Mouse (Mus musculus) lung, postnatal 0 days (tissue): ENCODE data around the gene Tbx3. TPM values are rescaled to one million over a fixed set of nuclear protein-coding genes. Genes with fewer than 3 reads are reported as not detected.

Source experiments
- ATAC-seq: fragments of 200-750 bp; cut with Nextera tagmentation; 2 replicates; pipeline ENCODE4 v1.8.0; 2017; ENCODE audit warnings: moderate library complexity
- DNase-seq: peaks from one replicate; pipeline ENCODE4 v3.0.0-alpha.2; 2016; ENCODE audit warnings: low spot score
- H3K27ac ChIP-seq: fragments of 300-500 bp; sonication (generic); 2 replicates; pipeline ENCODE4 v1.5.1; 2014; ENCODE audit warnings: antibody characterized with exemption, mild to moderate bottlenecking, low read length, mixed read lengths
- H3K27me3 ChIP-seq: fragments of 300-500 bp; sonication (generic); replicated peaks from 2 replicates; pipeline ENCODE4 v1.6.1; 2014; ENCODE audit warnings: low read length, mixed read lengths; ENCODE audit not compliant: insufficient read depth
- H3K36me3 ChIP-seq: fragments of 300-500 bp; sonication (generic); 2 replicates; pipeline ENCODE4 v1.6.1; 2014; ENCODE audit warnings: low read length, mixed read lengths; ENCODE audit not compliant: insufficient read depth
- H3K4me1 ChIP-seq: fragments of 300-500 bp; sonication (generic); 2 replicates; pipeline ENCODE4 v1.6.1; 2014; ENCODE audit warnings: antibody characterized with exemption, low read depth, low read length, mixed read lengths; ENCODE audit not compliant: insufficient read depth
- H3K4me2 ChIP-seq: fragments of 300-500 bp; sonication (generic); replicated peaks from 2 replicates; pipeline ENCODE4 v1.6.1; 2014; ENCODE audit warnings: low read depth, mild to moderate bottlenecking, low read length, moderate library complexity, mixed read lengths
- H3K4me3 ChIP-seq: fragments of 300-500 bp; sonication (generic); 2 replicates; pipeline ENCODE4 v1.5.1; 2014; ENCODE audit warnings: low read depth, low read length
- H3K9ac ChIP-seq: fragments of 300-500 bp; sonication (generic); replicated peaks from 2 replicates; pipeline ENCODE4 v1.6.1; 2014; ENCODE audit warnings: low read depth, mild to moderate bottlenecking
- H3K9me3 ChIP-seq: fragments of 300-500 bp; sonication (generic); 2 replicates; pipeline ENCODE4 v1.6.1; 2016; ENCODE audit warnings: low read length, mixed read lengths
- CTCF ChIP-seq: IDR thresholded peaks from 2 replicates; pipeline ENCODE4 v1.5.1; 2016; ENCODE audit warnings: antibody characterized with exemption, mild to moderate bottlenecking
- EP300 ChIP-seq: IDR thresholded peaks from 2 replicates; pipeline ENCODE4 v1.6.1; 2016; ENCODE audit warnings: antibody characterized with exemption, mild to moderate bottlenecking, control low read depth
- WGBS: fragments of 180-500 bp; shearing (Covaris S2); extraction: QIAGEN DNeasy Blood & Tissue Kit; methylation state at CpG from one replicate; pipeline ENCODE4 v1.1.7; 2014; 5-methylcytosine and 5-hydroxymethylcytosine counted together
- polyA plus RNA-seq: library from polyadenylated mRNA; unstranded; fragments of >200 nt; fragmentation: Nextera tagmentation; extraction: Ambion mirVana; gene quantifications from 2 replicates; pipeline ENCODE4 v1.2.1, GENCODE M21; 2015

The Tbx3 gene
- polyA plus RNA-seq, 1 experiment from 2014 or later = 44.7 TPM

DNA sequence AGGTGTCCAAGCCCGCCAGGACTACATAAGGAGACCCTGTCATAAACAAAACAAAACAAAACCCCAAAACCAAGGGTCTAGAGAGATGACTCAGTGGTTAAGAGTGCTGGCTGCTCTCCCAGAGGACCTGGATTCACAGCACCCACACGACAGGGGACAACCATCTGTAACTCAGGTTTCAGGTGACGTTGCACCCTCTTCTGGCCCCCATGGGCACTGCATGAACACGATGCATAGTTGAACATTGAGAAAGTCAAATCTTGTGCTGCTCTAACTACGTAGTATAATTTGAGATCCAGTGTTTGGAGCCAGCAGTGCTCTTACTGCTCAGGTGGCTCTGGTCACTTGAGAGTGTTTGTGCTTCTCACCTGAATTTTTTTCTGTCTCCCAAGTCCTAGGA is 41.2 kb downstream of the Tbx3 start:
- Histone ChIP-seq H3K27me3 (0 out of 2 replicates have a peak, but pooled peaks cover 5% of the 10 kb centered on the region), H3K27ac (no peak overlapping the region), H3K4me3 (no peak overlapping the region), H3K4me1 (no peaks in the 10 kb centered on the region), H3K9ac (no peak overlapping the region), H3K9me3 (no peaks in the 10 kb centered on the region), H3K4me2 (no peak overlapping the region), H3K36me3 (no peaks in the 10 kb centered on the region)
- TF ChIP-seq CTCF (0 out of 2 replicates have a peak, but pooled peaks have one; percentile 9), EP300 (no peak)
- no peak for ATAC-seq
- 87% methylated on average over 5 of the region's 5 CpGs for WGBS
- no peak for DNase-seq

DNA sequence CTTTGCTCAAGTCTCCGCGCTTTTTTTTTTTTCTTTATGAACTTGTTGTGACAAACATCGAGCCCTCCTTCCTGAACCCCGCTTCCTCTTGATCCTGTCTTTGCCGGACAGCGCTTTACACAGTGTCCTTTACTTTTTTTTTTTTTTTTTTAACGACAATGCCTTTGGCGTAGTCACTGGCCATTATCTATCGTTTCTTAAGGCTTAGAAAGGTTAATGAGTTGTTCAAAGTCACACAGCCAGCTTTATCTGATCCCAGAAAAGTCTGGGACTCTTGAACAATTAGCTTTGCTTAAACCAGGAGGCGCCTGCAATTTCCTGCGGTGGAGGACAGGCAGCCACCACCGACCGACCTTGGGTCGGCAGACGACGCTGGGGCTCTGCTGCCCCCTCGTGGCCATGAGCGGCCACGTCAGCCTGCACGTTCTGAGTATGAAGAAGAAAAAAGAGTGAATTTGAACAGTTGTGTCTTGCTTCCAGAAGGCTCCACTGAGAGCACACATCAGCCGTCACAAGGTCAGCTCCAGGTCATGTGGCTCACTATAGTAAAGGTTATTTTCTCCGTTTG is 42.3 kb downstream of the Tbx3 start:
- Histone ChIP-seq H3K4me1 (no peaks in the 10 kb centered on the region), H3K36me3 (no peaks in the 10 kb centered on the region), H3K4me2 (peak overlapping the region; percentile 9; the same call in 1 of the 2 replicates), H3K4me3 (no peak overlapping the region), H3K9me3 (no peaks in the 10 kb centered on the region), H3K27ac (no peak overlapping the region), H3K9ac (no peak overlapping the region), H3K27me3 (no peaks in the 10 kb centered on the region)
- TF ChIP-seq EP300 = peak; percentile 81
- peak; percentile 94 for TF ChIP-seq CTCF
- ATAC-seq = peak; percentile 87
- peak; percentile 85 for DNase-seq
- 2% methylated on average over 22 of the region's 22 CpGs for WGBS

DNA sequence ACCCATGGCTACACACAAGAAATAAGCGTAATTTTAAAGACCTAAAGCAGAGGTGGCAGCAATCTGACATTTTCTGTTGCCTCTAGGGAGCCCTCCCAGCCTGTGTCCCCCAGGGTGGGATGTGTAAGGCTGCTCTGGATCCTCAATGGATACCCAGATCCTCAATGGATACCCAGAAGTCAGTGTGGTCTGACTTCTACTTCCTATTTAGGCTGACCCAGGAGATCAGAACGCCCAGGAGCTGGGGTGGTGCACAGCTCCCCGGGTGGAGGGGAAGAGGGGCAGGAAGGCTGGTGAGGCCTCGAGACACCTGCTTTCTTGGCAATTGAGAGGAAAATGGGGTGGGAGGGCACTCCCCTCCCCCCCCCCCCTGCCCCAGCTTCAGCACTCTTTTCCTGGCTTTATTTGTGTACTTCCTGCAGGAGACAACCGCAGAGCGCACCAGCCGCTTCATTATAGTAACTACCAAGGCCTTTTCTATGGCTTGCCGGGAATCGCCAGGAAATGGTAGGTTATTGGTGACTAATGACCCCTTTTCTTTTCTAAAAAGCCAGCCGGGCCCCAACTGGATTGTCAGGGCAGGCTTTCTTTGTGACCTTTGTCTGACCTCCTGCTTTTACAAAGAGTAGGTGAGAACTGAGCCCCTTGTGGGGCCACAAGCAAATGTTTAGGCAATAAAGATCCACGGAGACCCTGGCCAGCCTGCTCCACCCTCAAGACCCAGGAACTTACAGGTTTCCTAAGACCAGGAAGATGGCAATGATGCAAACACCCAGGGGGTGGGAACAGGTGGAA is 50.2 kb downstream of the Tbx3 start:
- no peaks in the 10 kb centered on the region for H3K36me3 ChIP-seq
- 36% methylated on average over 9 of the region's 11 CpGs for WGBS
- ATAC-seq (no peak), DNase-seq (no peak)
- H3K27me3 ChIP-seq = no peaks in the 10 kb centered on the region
- no peak overlapping the region for H3K9ac ChIP-seq
- H3K4me1 ChIP-seq = no peaks in the 10 kb centered on the region
- H3K4me2 ChIP-seq = no peak overlapping the region
- TF ChIP-seq CTCF (no peak), EP300 (no peak)
- H3K4me3 ChIP-seq = no peak overlapping the region
- no peaks in the 10 kb centered on the region for H3K9me3 ChIP-seq
- no peak overlapping the region for H3K27ac ChIP-seq

GRCm38 (mm10) chr5:119732978-119733377 is 62.5 kb downstream of the Tbx3 start:
- Histone ChIP-seq H3K9me3 (no peaks in the 10 kb centered on the region), H3K4me1 (no peaks in the 10 kb centered on the region), H3K4me2 (no peak overlapping the region), H3K36me3 (no peaks in the 10 kb centered on the region), H3K27ac (no peak overlapping the region), H3K9ac (no peak overlapping the region), H3K4me3 (no peak overlapping the region), H3K27me3 (no peaks in the 10 kb centered on the region)
- ATAC-seq (no peak), DNase-seq (no peak)
- WGBS = 42% methylated on average over 7 of the region's 7 CpGs
- TF ChIP-seq CTCF (no peak), EP300 (no peak)

Other genes starting within 250 kb of the Tbx3 start
- gene Tbx5, start 162.0 kb downstream of the Tbx3 start, polyA plus RNA-seq = 25.3 and 26.7 TPM in 2 replicates